Mouse (Mus musculus): ENCODE data around the gene Mrps7. TPM values are rescaled to one million over a fixed set of nuclear protein-coding genes. Genes with fewer than 3 reads are reported as not detected.

Mrps7 gene
- polyA plus RNA-seq, 1 experiment: 10.6 TPM

GRCm38 (mm10) chr11:115646439-115646838 lies 42.7 kb downstream of the Mrps7 start:
- DNase-seq (ENCODE audit: low read depth in 1 of 2, low spot score in 2 of 2): peak in 1 of 2 experiments; percentile 52
- no peak for TF ChIP-seq CTCF (IDR thresholded peaks at IDR 0.05; ENCODE audit: extremely low read depth, insufficient read depth, insufficient read length, insufficient replicate concordance)
- no peak for TF ChIP-seq POLR2A (IDR thresholded peaks at IDR 0.05; ENCODE audit: low read depth, low read length)
- Histone ChIP-seq H3K4me1 (ENCODE audit: control insufficient read depth, insufficient read depth, insufficient read length) (peaks cover 21% of the 10 kb centered on the region), H3K27me3 (ENCODE audit: control insufficient read depth, insufficient read depth, low read length) (no peaks in the 10 kb centered on the region), H3K4me3 (ENCODE audit: extremely low read depth, insufficient read depth, insufficient read length) (no peak overlapping the region), H3K36me3 (ENCODE audit: control insufficient read depth, insufficient read depth, low read length) (peaks cover 25% of the 10 kb centered on the region), H3K27ac (ENCODE audit: insufficient read depth, low read length) (peak overlapping the region; percentile 55)
- WGBS: 64% methylated on average over 9 of the region's 9 CpGs

GRCm38 (mm10) chr11:115647459-115647858 lies 43.7 kb downstream of the Mrps7 start:
- TF ChIP-seq POLR2A (IDR thresholded peaks at IDR 0.05; ENCODE audit: low read depth, low read length) (no peak), CTCF (IDR thresholded peaks at IDR 0.05; ENCODE audit: extremely low read depth, insufficient read depth, insufficient read length, insufficient replicate concordance) (peak; percentile 37; the same call in 1 of the 2 replicates)
- WGBS: 51% methylated on average over 6 of the region's 6 CpGs
- Histone ChIP-seq H3K4me3 (ENCODE audit: extremely low read depth, insufficient read depth, insufficient read length) (no peak overlapping the region), H3K36me3 (ENCODE audit: control insufficient read depth, insufficient read depth, low read length) (peaks cover 25% of the 10 kb centered on the region), H3K4me1 (ENCODE audit: control insufficient read depth, insufficient read depth, insufficient read length) (peaks cover 12% of the 10 kb centered on the region; the same call in 1 of the 2 replicates), H3K27ac (ENCODE audit: insufficient read depth, low read length) (no peak overlapping the region), H3K27me3 (ENCODE audit: control insufficient read depth, insufficient read depth, low read length) (no peaks in the 10 kb centered on the region)
- DNase-seq (ENCODE audit: low read depth in 1 of 2, low spot score in 2 of 2): peak; percentile 51 to 64

GRCm38 (mm10) chr11:115649706-115650105 lies 46.0 kb downstream of the Mrps7 start:
- no peak for TF ChIP-seq POLR2A (IDR thresholded peaks at IDR 0.05; ENCODE audit: low read depth, low read length)
- TF ChIP-seq CTCF (IDR thresholded peaks at IDR 0.05; ENCODE audit: extremely low read depth, insufficient read depth, insufficient read length, insufficient replicate concordance): no peak
- H3K4me1 ChIP-seq (ENCODE audit: control insufficient read depth, insufficient read depth, insufficient read length): peaks cover 13% of the 10 kb centered on the region
- H3K27ac ChIP-seq (ENCODE audit: insufficient read depth, low read length): no peak overlapping the region
- peaks cover 25% of the 10 kb centered on the region for H3K36me3 ChIP-seq (ENCODE audit: control insufficient read depth, insufficient read depth, low read length)
- WGBS: 87% methylated on average over 10 of the region's 10 CpGs
- no peaks in the 10 kb centered on the region for H3K27me3 ChIP-seq (ENCODE audit: control insufficient read depth, insufficient read depth, low read length)
- H3K4me3 ChIP-seq (ENCODE audit: extremely low read depth, insufficient read depth, insufficient read length): no peak overlapping the region
- no peak for DNase-seq (ENCODE audit: low read depth in 1 of 2, low spot score in 2 of 2)

- no peak overlapping the region for H3K27ac ChIP-seq (ENCODE audit: insufficient read depth, low read length)
- no peak for DNase-seq (ENCODE audit: low read depth in 1 of 2, low spot score in 2 of 2)
- H3K27me3 ChIP-seq (ENCODE audit: control insufficient read depth, insufficient read depth, low read length): no peaks in the 10 kb centered on the region
- H3K4me1 ChIP-seq (ENCODE audit: control insufficient read depth, insufficient read depth, insufficient read length): peaks cover 10% of the 10 kb centered on the region
- H3K36me3 ChIP-seq (ENCODE audit: control insufficient read depth, insufficient read depth, low read length): peaks cover 25% of the 10 kb centered on the region
- WGBS: 91% methylated on average over 3 of the region's 3 CpGs
- TF ChIP-seq CTCF (IDR thresholded peaks at IDR 0.05; ENCODE audit: extremely low read depth, insufficient read depth, insufficient read length, insufficient replicate concordance): no peak
- no peak for TF ChIP-seq POLR2A (IDR thresholded peaks at IDR 0.05; ENCODE audit: low read depth, low read length)
- no peak overlapping the region for H3K4me3 ChIP-seq (ENCODE audit: extremely low read depth, insufficient read depth, insufficient read length)
Measured at GRCm38 (mm10) chr11:115651680-115652079, 48.0 kb downstream of the Mrps7 start.

GRCm38 (mm10) chr11:115653194-115653593 lies 49.5 kb downstream of the Mrps7 start:
- Histone ChIP-seq H3K36me3 (ENCODE audit: control insufficient read depth, insufficient read depth, low read length) (peaks cover 21% of the 10 kb centered on the region), H3K27ac (ENCODE audit: insufficient read depth, low read length) (peak overlapping the region; percentile 76), H3K4me3 (ENCODE audit: extremely low read depth, insufficient read depth, insufficient read length) (no peak overlapping the region), H3K4me1 (ENCODE audit: control insufficient read depth, insufficient read depth, insufficient read length) (peaks cover 10% of the 10 kb centered on the region), H3K27me3 (ENCODE audit: control insufficient read depth, insufficient read depth, low read length) (no peaks in the 10 kb centered on the region)
- DNase-seq (ENCODE audit: low read depth in 1 of 2, low spot score in 2 of 2): no peak
- TF ChIP-seq CTCF (IDR thresholded peaks at IDR 0.05; ENCODE audit: extremely low read depth, insufficient read depth, insufficient read length, insufficient replicate concordance): no peak
- TF ChIP-seq POLR2A (IDR thresholded peaks at IDR 0.05; ENCODE audit: low read depth, low read length): no peak
- 82% methylated on average over 3 of the region's 3 CpGs for WGBS

- 14% methylated on average over 2 of the region's 2 CpGs for WGBS
Measured at GRCm38 (mm10) chr11:115654128-115654527, 50.4 kb downstream of the Mrps7 start.

More at GRCm38 (mm10) chr11:115654128-115654527, 50.4 kb downstream of the Mrps7 start:
- H3K36me3 ChIP-seq (ENCODE audit: control insufficient read depth, insufficient read depth, low read length): peaks cover 17% of the 10 kb centered on the region
- TF ChIP-seq POLR2A (IDR thresholded peaks at IDR 0.05; ENCODE audit: low read depth, low read length) (no peak), CTCF (IDR thresholded peaks at IDR 0.05; ENCODE audit: extremely low read depth, insufficient read depth, insufficient read length, insufficient replicate concordance) (no peak)
- H3K27ac ChIP-seq (ENCODE audit: insufficient read depth, low read length): peak overlapping the region; percentile 68
- peaks cover 10% of the 10 kb centered on the region for H3K4me1 ChIP-seq (ENCODE audit: control insufficient read depth, insufficient read depth, insufficient read length)
- DNase-seq (ENCODE audit: low read depth in 1 of 2, low spot score in 2 of 2): peak in 1 of 2 experiments; percentile 48
- no peaks in the 10 kb centered on the region for H3K27me3 ChIP-seq (ENCODE audit: control insufficient read depth, insufficient read depth, low read length)
- H3K4me3 ChIP-seq (ENCODE audit: extremely low read depth, insufficient read depth, insufficient read length): no peak overlapping the region

Other genes with a start within 250 kb of the Mrps7 start
- 17.9 and 18.3 TPM in 2 replicates for gene Hid1, start 236.2 kb upstream of the Mrps7 start, polyA plus RNA-seq (2012; rRNA removed)
- 7.0 and 8.4 TPM in 2 replicates for gene Cdr2l, start 222.0 kb upstream of the Mrps7 start, polyA plus RNA-seq (2012; rRNA removed)
- gene Mrpl58, start 200.2 kb upstream of the Mrps7 start, polyA plus RNA-seq (2012; rRNA removed): 42.8 and 48.3 TPM in 2 replicates
- 34.5 and 40.4 TPM in 2 replicates for gene Atp5h, start 184.0 kb upstream of the Mrps7 start, polyA plus RNA-seq (2012; rRNA removed)
- gene Kctd2, start 183.8 kb upstream of the Mrps7 start, polyA plus RNA-seq (2012; rRNA removed): 21.8 and 24.5 TPM in 2 replicates
- not detected in 2 replicates for gene Trim80, start 163.4 kb upstream of the Mrps7 start, polyA plus RNA-seq (2012; rRNA removed)
- 8.0 and 8.8 TPM in 2 replicates for gene Slc16a5, start 141.5 kb upstream of the Mrps7 start, polyA plus RNA-seq (2012; rRNA removed)
- gene Armc7, start 128.3 kb upstream of the Mrps7 start, polyA plus RNA-seq (2012; rRNA removed): 31.0 and 40.3 TPM in 2 replicates
- 59.1 and 73.6 TPM in 2 replicates for gene Nt5c, start 112.1 kb upstream of the Mrps7 start, polyA plus RNA-seq (2012; rRNA removed)
- gene Jpt1, start 89.5 kb upstream of the Mrps7 start, polyA plus RNA-seq (2012; rRNA removed): 178 and 269 TPM in 2 replicates
- 25.8 and 28.3 TPM in 2 replicates for gene Sumo2, start 67.6 kb upstream of the Mrps7 start, polyA plus RNA-seq (2012; rRNA removed)
- 41.4 and 42.4 TPM in 2 replicates for gene Nup85, start 39.5 kb upstream of the Mrps7 start, polyA plus RNA-seq (2012; rRNA removed)
- 39.4 and 40.9 TPM in 2 replicates for gene Gga3, start 126 bp downstream of the Mrps7 start, polyA plus RNA-seq (2012; rRNA removed)
- 175 and 210 TPM in 2 replicates for gene Mif4gd, start 9.0 kb downstream of the Mrps7 start, polyA plus RNA-seq (2012; rRNA removed)
- 64.0 and 82.0 TPM in 2 replicates for gene Slc25a19, start 24.4 kb downstream of the Mrps7 start, polyA plus RNA-seq (2012; rRNA removed)
- 74.4 and 74.7 TPM in 2 replicates for gene Grb2, start 104.7 kb downstream of the Mrps7 start, polyA plus RNA-seq (2012; rRNA removed)
- gene Tmem94, start 161.5 kb downstream of the Mrps7 start, polyA plus RNA-seq (2012; rRNA removed): 42.0 and 56.3 TPM in 2 replicates
- gene Caskin2, start 209.7 kb downstream of the Mrps7 start, polyA plus RNA-seq (2012; rRNA removed): 13.2 and 15.9 TPM in 2 replicates
- gene Tsen54, start 210.8 kb downstream of the Mrps7 start, polyA plus RNA-seq (2012; rRNA removed): 30.8 and 42.9 TPM in 2 replicates
- gene Llgl2, start 220.1 kb downstream of the Mrps7 start, polyA plus RNA-seq (2012; rRNA removed): 26.1 and 26.7 TPM in 2 replicates

Data from spleen, adult 2 months (tissue).